Mouse (Mus musculus) Patski (cell line): ENCODE measurements around the gene Izumo1. TPM values are rescaled to one million over a fixed set of nuclear protein-coding genes. Genes with fewer than 3 reads are reported as not detected.
"Not testable (repeated sequence)": the region's sequence is repeated elsewhere in the genome, so short reads cannot be mapped to it uniquely, and the experiment has no call there.

Source experiments
- ATAC-seq: fragments of 100-300 bp; one replicate; pipeline ENCODE4 v1.8.0; 2021
- CTCF ChIA-PET: fragments of 350-600 bp; sonication (Branson Sonifier 250); formaldehyde crosslinking; loops from one replicate; lab custom pipeline; 2022; ENCODE audit warnings: inconsistent platforms; lab: Charles Lee
- POLR2A ChIA-PET: fragments of 350-600 bp; sonication (Branson Sonifier 250); formaldehyde crosslinking; loops from one replicate; lab custom pipeline; 2022; ENCODE audit warnings: antibody characterized with exemption, inconsistent platforms; lab: Charles Lee
- DNase-seq: peaks from one replicate; pipeline ENCODE4 v3.0.0-alpha.2; 2011; ENCODE audit warnings: low read depth, low spot score
- H3K27me3 ChIP-seq: fragments of 371-371 bp; one replicate; pipeline ENCODE4 v1.5.1; 2021
- CTCF ChIP-seq: fragments of 100-300 bp; IDR thresholded peaks from one replicate; pipeline ENCODE4 v1.5.1; 2021
- in situ Hi-C: fragments of 300-500 bp; cut with MboI; formaldehyde crosslinking; loops from 3 replicates; pipeline ENCODE4 v1.11.1; 2018; ENCODE audit warnings: low pct_unique_long_range_greater_than_20kb, mixed read lengths
- polyA plus RNA-seq: library from polyadenylated mRNA; unstranded; gene quantifications from one replicate; pipeline ENCODE4 v1.2.3, GENCODE M21; 2021

Gene Izumo1
- polyA plus RNA-seq, 1 experiment from 2014 or later, result 0.12 TPM

DNA sequence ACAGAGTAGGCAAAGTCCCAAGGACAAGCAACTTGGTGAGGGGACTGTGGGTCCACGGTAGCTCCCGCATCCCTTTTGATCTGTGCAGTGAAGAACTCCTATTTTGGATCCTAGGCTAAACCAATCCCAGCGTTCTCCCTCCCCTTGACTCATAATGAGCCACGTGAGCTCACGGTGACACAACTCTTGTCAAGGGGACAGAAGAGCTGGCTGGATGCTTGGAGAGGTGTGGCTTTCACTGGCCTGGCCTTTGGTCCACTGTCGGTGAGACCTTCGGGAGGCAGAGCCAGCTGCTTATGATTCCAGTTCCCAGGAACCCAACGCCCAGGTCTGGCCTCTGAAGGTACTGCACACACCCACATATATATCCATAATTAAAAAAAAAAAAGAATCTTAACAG is 27.7 kb downstream of the Izumo1 start:
- in situ Hi-C loops, result no loop called here

DNA sequence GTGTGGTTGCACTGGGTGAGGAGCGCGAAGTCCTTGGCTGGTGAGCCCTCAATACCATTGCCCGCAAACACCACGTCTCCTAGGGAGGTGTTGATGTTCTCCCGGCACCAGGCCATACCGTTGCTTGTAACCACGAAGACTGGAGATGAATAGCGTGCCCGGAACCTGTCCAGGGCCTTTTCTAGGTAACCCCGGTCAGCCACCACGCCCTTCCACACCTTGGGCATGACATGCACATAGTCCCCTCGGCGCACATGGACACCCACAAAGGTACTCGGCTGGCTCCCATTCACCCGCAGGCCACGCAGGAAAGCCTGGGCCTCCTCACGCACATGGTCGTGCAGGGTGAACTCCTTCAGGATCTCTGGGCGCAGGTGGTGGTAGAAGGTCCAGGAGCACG is 28.9 kb downstream of the Izumo1 start:
- in situ Hi-C loops, CTCF ChIA-PET, ATAC-seq, DNase-seq, H3K27me3 ChIP-seq, POLR2A ChIA-PET: not testable (repeated sequence)

More for the DNA sequence above, 27.7 kb downstream of the Izumo1 start:
- POLR2A ChIA-PET, result no interaction called here
- CTCF ChIA-PET, result no interaction called here
- no peak for TF ChIP-seq CTCF
- no peaks in the 10 kb centered on the region for H3K27me3 ChIP-seq
- ATAC-seq (no peak), DNase-seq (no peak)

DNA sequence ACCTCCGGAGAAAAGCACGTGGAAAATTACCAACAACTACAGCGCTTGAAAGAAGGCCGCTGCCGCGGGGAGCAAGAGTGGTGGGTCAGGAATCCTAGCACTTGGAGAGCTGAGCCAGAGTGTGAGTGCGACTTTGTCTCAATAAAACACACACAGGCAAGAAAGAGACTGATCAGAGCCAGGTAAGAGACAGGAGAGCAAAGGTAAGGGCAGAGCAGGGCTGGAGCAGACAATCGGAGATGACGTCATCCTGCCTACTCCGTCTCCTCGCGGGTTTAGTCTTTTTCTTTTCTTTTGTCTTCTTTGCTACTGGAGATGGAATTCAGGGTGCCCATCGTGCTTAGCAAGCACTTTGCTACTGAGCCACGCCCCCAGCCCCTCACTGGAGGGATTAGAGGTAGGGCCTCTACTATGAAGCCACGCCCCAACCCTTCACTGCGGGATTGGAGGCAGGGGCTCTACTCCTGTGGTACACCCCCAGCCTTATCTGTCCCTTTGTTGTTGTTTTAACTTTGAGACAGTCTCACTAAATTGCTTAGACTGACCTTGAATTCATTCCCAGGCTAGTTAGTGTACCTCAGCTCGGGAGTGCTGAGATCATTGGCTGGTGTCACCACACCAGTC is 32.9 kb downstream of the Izumo1 start:
- DNase-seq, result no peak
- in situ Hi-C loops, result no loop called here
- CTCF ChIA-PET, result no interaction called here
- no peaks in the 10 kb centered on the region for H3K27me3 ChIP-seq
- ATAC-seq, result no peak
- POLR2A ChIA-PET, result no interaction called here
- TF ChIP-seq CTCF, result no peak

DNA sequence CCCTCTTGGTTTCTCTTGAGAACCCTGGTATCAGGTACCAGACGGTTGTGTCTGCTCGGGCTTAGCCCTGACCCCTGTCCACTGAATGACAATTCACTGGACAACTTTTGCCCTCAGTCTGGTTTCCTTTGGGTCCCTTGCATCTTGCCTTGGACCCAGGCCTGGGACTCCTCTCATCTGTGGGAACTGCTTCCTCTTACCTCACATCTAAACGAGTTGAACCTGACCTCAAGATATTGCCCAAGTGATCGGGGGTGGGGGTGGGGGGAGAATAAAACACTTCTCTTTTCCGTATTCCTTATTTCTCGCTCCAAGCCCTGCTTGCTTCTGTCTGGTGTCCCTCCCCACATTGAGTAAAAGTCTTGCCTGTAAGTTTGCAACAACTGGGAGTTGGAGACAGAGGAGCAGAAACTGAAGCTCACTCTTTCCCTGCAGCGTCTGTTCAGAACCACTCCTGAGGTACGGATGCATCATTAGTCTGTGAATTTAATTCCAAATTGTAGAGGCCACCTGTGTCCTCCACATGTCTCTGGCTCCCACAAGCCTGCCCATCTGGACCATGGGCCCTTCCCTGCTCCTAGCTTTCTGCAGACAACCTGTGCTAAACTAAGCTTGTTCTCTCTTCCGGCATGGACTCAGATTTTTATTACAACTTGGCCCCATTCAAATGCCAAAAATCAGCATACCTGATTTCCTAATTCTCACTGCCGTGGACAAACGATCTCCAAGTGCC is 39.3 kb downstream of the Izumo1 start:
- ATAC-seq, result no peak
- ChIA-PET POLR2A (no interaction called here), CTCF (no interaction called here)
- no peak for TF ChIP-seq CTCF
- no peak for DNase-seq
- H3K27me3 ChIP-seq, result no peaks in the 10 kb centered on the region
- in situ Hi-C loops, result no loop called here

GRCm38 (mm10) chr7:45661702-45662101 is 40.1 kb downstream of the Izumo1 start:
- H3K27me3 ChIP-seq, DNase-seq, POLR2A ChIA-PET, CTCF ChIA-PET, in situ Hi-C loops, ATAC-seq: not testable (repeated sequence)

GRCm38 (mm10) chr7:45665303-45666138 is 43.9 kb downstream of the Izumo1 start:
- DNase-seq, result no peak
- no peak for TF ChIP-seq CTCF
- no peaks in the 10 kb centered on the region for H3K27me3 ChIP-seq
- in situ Hi-C loops, result no loop called here
- ATAC-seq, result no peak
- ChIA-PET CTCF (interaction anchor here (1.9 to 2.6 kb wide), 2 partner anchors 11 to 17 kb away, joined by 6 to 10 read pairs; partner anchors contain the start of gene Ntn5), POLR2A (no interaction called here)

- no peak for ATAC-seq
- TF ChIP-seq CTCF, result no peak
- DNase-seq, result no peak
- POLR2A ChIA-PET, result no interaction called here
- CTCF ChIA-PET, result interaction anchor here (1.9 to 2.6 kb wide), 2 partner anchors 10 to 17 kb away, joined by 6 to 10 read pairs; partner anchors contain the start of gene Ntn5
- no peaks in the 10 kb centered on the region for H3K27me3 ChIP-seq
- in situ Hi-C loops, result no loop called here
Observed at GRCm38 (mm10) chr7:45666161-45666560, 44.5 kb downstream of the Izumo1 start, which contains the start of gene Fut2. TSS of gene Fut2 (minus strand) at chr7:45666394.

DNA sequence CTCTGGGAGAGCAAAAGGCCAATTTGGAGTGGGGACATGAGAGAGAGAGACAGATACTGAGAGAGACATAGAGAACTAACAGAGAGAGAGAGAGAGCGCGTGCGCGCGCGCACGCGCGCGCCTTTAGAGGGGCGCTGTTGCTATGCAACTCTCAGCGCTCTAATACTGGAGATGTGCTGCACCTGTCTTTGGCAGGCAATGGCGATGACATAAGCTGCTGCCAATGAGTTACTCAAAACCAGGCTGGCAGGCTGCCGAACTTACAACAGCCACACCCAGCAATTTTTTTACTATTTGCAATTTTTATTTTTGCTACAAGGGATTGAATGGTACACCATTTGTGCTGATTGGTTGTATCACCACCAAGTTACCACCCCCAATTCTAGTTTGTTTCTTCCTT is 46.1 kb downstream of the Izumo1 start:
- ChIA-PET POLR2A (no interaction called here), CTCF (no interaction called here)
- in situ Hi-C loops, result no loop called here
- no peaks in the 10 kb centered on the region for H3K27me3 ChIP-seq
- TF ChIP-seq CTCF, result no peak
- DNase-seq, result no peak
- no peak for ATAC-seq

- no peaks in the 10 kb centered on the region for H3K27me3 ChIP-seq
- DNase-seq (no peak), ATAC-seq (no peak)
- ChIA-PET CTCF (interaction anchor here (0.8 kb wide), 1 partner anchor 14 kb away, joined by 3 read pairs; no protein-coding TSS in a partner anchor), POLR2A (no interaction called here)
- no peak for TF ChIP-seq CTCF
- in situ Hi-C loops, result no loop called here
Observed at GRCm38 (mm10) chr7:45668921-45669320, 47.3 kb downstream of the Izumo1 start.

- ChIA-PET CTCF (interaction anchor here (1.3 kb wide), 1 partner anchor 12 kb away, joined by 3 read pairs; no protein-coding TSS in a partner anchor), POLR2A (no interaction called here)
- H3K27me3 ChIP-seq, result no peaks in the 10 kb centered on the region
- DNase-seq (no peak), ATAC-seq (no peak)
- TF ChIP-seq CTCF, result no peak
- in situ Hi-C loops, result no loop called here
Observed at GRCm38 (mm10) chr7:45677627-45678295, 56.1 kb downstream of the Izumo1 start.

Other genes with a start within 250 kb of the Izumo1 start
- 328 TPM for gene Snrnp70, start 226.1 kb upstream of the Izumo1 start, polyA plus RNA-seq
- gene Kcna7, start 216.2 kb upstream of the Izumo1 start, polyA plus RNA-seq, result 0.27 TPM
- gene Ntf5, start 208.1 kb upstream of the Izumo1 start, polyA plus RNA-seq, result 3.0 TPM
- gene Lhb, start 201.0 kb upstream of the Izumo1 start, polyA plus RNA-seq, result 0.14 TPM
- 59.3 TPM for gene Gys1, start 187.0 kb upstream of the Izumo1 start, polyA plus RNA-seq
- gene Ruvbl2, start 183.7 kb upstream of the Izumo1 start, polyA plus RNA-seq, result 82.1 TPM
- gene Ftl1, start 161.9 kb upstream of the Izumo1 start, polyA plus RNA-seq, result 15.6 TPM
- 201 TPM for gene Bax, start 154.9 kb upstream of the Izumo1 start, polyA plus RNA-seq
- 0.47 TPM for gene Tulp2, start 139.9 kb upstream of the Izumo1 start, polyA plus RNA-seq
- not detected for gene Gm45808, start 135.0 kb upstream of the Izumo1 start, polyA plus RNA-seq
- 0.06 TPM for gene Dhdh, start 133.0 kb upstream of the Izumo1 start, polyA plus RNA-seq
- 506 TPM for gene Nucb1, start 111.4 kb upstream of the Izumo1 start, polyA plus RNA-seq
- 123 TPM for gene Ppp1r15a, start 95.5 kb upstream of the Izumo1 start, polyA plus RNA-seq
- 2.2 TPM for gene Plekha4, start 95.5 kb upstream of the Izumo1 start, polyA plus RNA-seq
- 1.6 TPM for gene Hsd17b14, start 66.9 kb upstream of the Izumo1 start, polyA plus RNA-seq
- 57.2 TPM for gene Bcat2, start 51.7 kb upstream of the Izumo1 start, polyA plus RNA-seq
- gene Fgf21, start 6.3 kb upstream of the Izumo1 start, polyA plus RNA-seq, result 0.14 TPM
- gene Fut1, start 4.5 kb upstream of the Izumo1 start, polyA plus RNA-seq, result 0.91 TPM
- gene Rasip1, start 5.7 kb downstream of the Izumo1 start, polyA plus RNA-seq, result 1.6 TPM
- 0.40 TPM for gene Mamstr, start 18.2 kb downstream of the Izumo1 start, polyA plus RNA-seq
- gene Fut2, start 44.6 kb downstream of the Izumo1 start, polyA plus RNA-seq, result 0.23 TPM
- gene Ntn5, start 62.2 kb downstream of the Izumo1 start, polyA plus RNA-seq, result 2.3 TPM
- gene Sec1, start 72.6 kb downstream of the Izumo1 start, polyA plus RNA-seq, result 4.4 TPM
- 43.7 TPM for gene Car11, start 78.0 kb downstream of the Izumo1 start, polyA plus RNA-seq
- 73.2 TPM for gene Dbp, start 83.3 kb downstream of the Izumo1 start, polyA plus RNA-seq
- 807 TPM for gene Rpl18, start 93.6 kb downstream of the Izumo1 start, polyA plus RNA-seq
- 28.0 TPM for gene Sphk2, start 96.2 kb downstream of the Izumo1 start, polyA plus RNA-seq
- 0.04 TPM for gene Fam83e, start 99.4 kb downstream of the Izumo1 start, polyA plus RNA-seq
- gene Spaca4, start 104.0 kb downstream of the Izumo1 start, polyA plus RNA-seq, result not detected
- 12.0 TPM for gene Lmtk3, start 161.9 kb downstream of the Izumo1 start, polyA plus RNA-seq
- 1.4 TPM for gene Sult2b1, start 162.9 kb downstream of the Izumo1 start, polyA plus RNA-seq
- gene Cyth2, start 192.8 kb downstream of the Izumo1 start, polyA plus RNA-seq, result 149 TPM
- 16.6 TPM for gene Kcnj14, start 203.0 kb downstream of the Izumo1 start, polyA plus RNA-seq
- 32.6 TPM for gene Grwd1, start 209.1 kb downstream of the Izumo1 start, polyA plus RNA-seq